Mouse (Mus musculus): Measurements from ENCODE around the gene Thpo. TPM values are rescaled to one million over a fixed set of nuclear protein-coding genes. Genes with fewer than 3 reads are reported as not detected.

The Thpo gene
- polyA plus RNA-seq, 1 experiment from 2014 or later = 0.24 TPM

DNA sequence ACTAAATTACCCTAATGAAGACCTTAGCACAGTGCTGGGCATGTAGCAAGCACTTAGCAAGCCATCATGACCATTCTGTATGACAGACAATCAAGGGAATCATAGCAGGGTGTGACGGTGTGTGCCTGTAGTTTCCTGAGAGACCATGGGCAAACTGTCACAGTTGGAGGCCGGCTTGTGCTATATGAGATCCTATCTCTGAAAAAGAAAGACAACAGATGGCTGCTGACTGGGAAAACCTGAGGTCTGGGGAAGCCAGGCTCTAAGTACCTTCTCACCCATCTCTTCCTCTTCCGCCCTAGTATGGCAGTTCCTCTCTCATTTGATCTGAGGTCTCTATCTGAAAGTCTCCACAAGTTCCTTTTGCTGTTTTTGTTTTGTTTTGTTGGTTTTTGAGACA, 28.5 kb downstream of the Thpo start:
- H3K4me2 ChIP-seq (ENCODE audit: low read depth, low read length, severe bottlenecking) = no peak overlapping the region
- H3K36me3 ChIP-seq (ENCODE audit: control insufficient read depth, insufficient read depth, low read length) = no peaks in the 10 kb centered on the region; the same call in 1 of the 2 replicates
- no peak overlapping the region for H3K9ac ChIP-seq (ENCODE audit: low read length)
- ATAC-seq (replicated peaks; ENCODE audit: low FRiP score) = no peak
- 90% methylated on average over 3 of the region's 3 CpGs for WGBS
- DNase-seq (ENCODE audit: low spot score) = no peak
- H3K4me1 ChIP-seq (replicated peaks; ENCODE audit: control insufficient read depth, insufficient read depth, low read length) = peaks cover 17% of the 10 kb centered on the region
- H3K4me3 ChIP-seq (ENCODE audit: low read depth, low read length) = no peak overlapping the region
- no peak overlapping the region for H3K27ac ChIP-seq (ENCODE audit: low read depth, low read length)
- H3K9me3 ChIP-seq (ENCODE audit: control insufficient read depth, low read length) = no peaks in the 10 kb centered on the region
- no peaks in the 10 kb centered on the region for H3K27me3 ChIP-seq (ENCODE audit: control insufficient read depth, insufficient read depth, low read length)

DNA sequence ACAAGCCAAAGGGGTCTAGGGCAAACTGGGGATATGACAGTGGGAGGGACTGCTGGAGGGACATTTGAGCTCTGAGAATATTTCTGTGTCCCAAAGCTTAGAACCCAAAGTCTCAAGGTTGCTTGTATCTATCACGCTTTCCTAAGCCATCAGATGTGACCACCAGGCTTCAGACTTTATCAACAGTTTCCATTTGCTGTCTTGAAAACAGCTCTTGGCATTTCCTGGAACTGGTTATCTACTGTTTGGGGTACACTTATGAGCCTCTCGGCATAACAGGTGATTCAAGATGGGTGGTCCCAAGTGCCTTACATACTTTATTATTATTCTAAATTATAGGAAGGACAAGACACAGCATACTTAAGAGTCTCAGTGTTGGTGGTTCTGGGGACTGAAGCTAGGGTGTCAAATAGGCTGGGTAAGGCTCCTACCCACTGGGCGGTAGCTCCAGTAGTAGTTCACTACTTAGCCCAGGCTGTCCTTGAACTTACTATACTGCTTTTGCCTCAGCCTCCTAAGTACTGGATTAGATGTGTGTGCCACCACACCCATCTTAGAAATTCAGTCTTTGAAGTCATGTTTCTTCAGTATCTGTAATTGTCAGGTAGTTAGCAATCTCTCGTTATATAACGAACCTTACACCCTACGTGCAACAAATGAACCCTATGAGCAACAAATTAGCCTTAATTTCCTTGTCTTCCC, 30.5 kb downstream of the Thpo start:
- H3K27ac ChIP-seq (ENCODE audit: low read depth, low read length) = no peak overlapping the region
- H3K4me2 ChIP-seq (ENCODE audit: low read depth, low read length, severe bottlenecking) = no peak overlapping the region
- DNase-seq (ENCODE audit: low spot score) = no peak
- H3K9me3 ChIP-seq (ENCODE audit: control insufficient read depth, low read length) = no peaks in the 10 kb centered on the region
- no peak for ATAC-seq (replicated peaks; ENCODE audit: low FRiP score)
- no peaks in the 10 kb centered on the region; the same call in 1 of the 2 replicates for H3K36me3 ChIP-seq (ENCODE audit: control insufficient read depth, insufficient read depth, low read length)
- no peak overlapping the region for H3K9ac ChIP-seq (ENCODE audit: low read length)
- H3K4me1 ChIP-seq (replicated peaks; ENCODE audit: control insufficient read depth, insufficient read depth, low read length) = peaks cover 17% of the 10 kb centered on the region
- 90% methylated on average over 6 of the region's 6 CpGs for WGBS
- no peak overlapping the region for H3K4me3 ChIP-seq (ENCODE audit: low read depth, low read length)
- H3K27me3 ChIP-seq (ENCODE audit: control insufficient read depth, insufficient read depth, low read length) = no peaks in the 10 kb centered on the region

DNA sequence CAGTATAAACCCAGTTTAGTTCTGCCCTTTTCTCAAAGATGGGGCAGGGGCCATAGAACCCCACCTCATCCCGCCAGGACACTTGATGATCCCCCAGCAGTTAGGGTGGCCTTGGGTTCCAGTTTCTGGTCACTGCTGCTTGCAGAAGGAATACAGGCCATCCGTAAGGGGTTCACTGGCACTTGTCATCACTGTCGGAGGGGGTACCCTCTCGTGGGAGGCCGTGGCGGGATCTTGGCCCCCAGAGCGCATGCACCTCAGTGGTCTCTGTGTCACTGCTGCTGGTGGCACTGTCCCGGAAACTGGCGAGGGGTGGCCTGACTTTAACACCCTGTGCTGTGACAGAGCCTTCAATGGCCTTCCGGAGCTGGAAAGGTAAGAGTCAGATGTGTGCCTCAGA, 31.2 kb downstream of the Thpo start:
- no peak overlapping the region for H3K4me3 ChIP-seq (ENCODE audit: low read depth, low read length)
- no peaks in the 10 kb centered on the region for H3K9me3 ChIP-seq (ENCODE audit: control insufficient read depth, low read length)
- H3K4me1 ChIP-seq (replicated peaks; ENCODE audit: control insufficient read depth, insufficient read depth, low read length) = peaks cover 17% of the 10 kb centered on the region
- H3K27me3 ChIP-seq (ENCODE audit: control insufficient read depth, insufficient read depth, low read length) = no peaks in the 10 kb centered on the region
- no peaks in the 10 kb centered on the region; the same call in 1 of the 2 replicates for H3K36me3 ChIP-seq (ENCODE audit: control insufficient read depth, insufficient read depth, low read length)
- no peak for DNase-seq (ENCODE audit: low spot score)
- H3K4me2 ChIP-seq (ENCODE audit: low read depth, low read length, severe bottlenecking) = no peak overlapping the region
- H3K9ac ChIP-seq (ENCODE audit: low read length) = no peak overlapping the region
- no peak for ATAC-seq (replicated peaks; ENCODE audit: low FRiP score)
- H3K27ac ChIP-seq (ENCODE audit: low read depth, low read length) = no peak overlapping the region
- 94% methylated on average over 10 of the region's 10 CpGs for WGBS

DNA sequence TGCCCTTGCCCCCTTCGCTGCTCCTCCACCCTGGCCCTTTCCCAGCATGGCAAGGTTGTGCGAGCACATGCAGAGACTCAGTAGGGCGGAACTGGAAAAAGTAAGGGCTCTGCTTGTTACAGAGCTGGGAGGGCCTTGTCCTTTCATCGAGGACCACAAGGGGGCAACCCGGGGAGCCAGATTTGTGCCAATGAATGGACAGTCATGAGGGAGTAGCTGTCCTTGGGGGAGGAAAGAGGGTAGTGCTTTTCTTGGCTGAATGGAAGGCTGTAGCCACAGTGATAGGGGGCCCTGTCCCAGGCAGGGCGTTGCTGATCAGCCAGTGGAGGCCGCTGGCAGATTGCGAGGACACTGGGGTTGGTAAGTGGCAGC, 31.8 kb downstream of the Thpo start:
- Histone ChIP-seq H3K36me3 (ENCODE audit: control insufficient read depth, insufficient read depth, low read length) (no peaks in the 10 kb centered on the region; the same call in 1 of the 2 replicates), H3K27me3 (ENCODE audit: control insufficient read depth, insufficient read depth, low read length) (no peaks in the 10 kb centered on the region), H3K9ac (ENCODE audit: low read length) (peak overlapping the region; percentile 42), H3K4me3 (ENCODE audit: low read depth, low read length) (no peak overlapping the region), H3K9me3 (ENCODE audit: control insufficient read depth, low read length) (no peaks in the 10 kb centered on the region), H3K27ac (ENCODE audit: low read depth, low read length) (peak overlapping the region; percentile 62), H3K4me1 (replicated peaks; ENCODE audit: control insufficient read depth, insufficient read depth, low read length) (peaks cover 17% of the 10 kb centered on the region), H3K4me2 (ENCODE audit: low read depth, low read length, severe bottlenecking) (0 out of 2 replicates have a peak overlapping the region, but pooled peaks have one; percentile 11)
- 6% methylated on average over 8 of the region's 8 CpGs for WGBS
- ATAC-seq (replicated peaks; ENCODE audit: low FRiP score) (peak; percentile 63), DNase-seq (ENCODE audit: low spot score) (peak; percentile 85)

DNA sequence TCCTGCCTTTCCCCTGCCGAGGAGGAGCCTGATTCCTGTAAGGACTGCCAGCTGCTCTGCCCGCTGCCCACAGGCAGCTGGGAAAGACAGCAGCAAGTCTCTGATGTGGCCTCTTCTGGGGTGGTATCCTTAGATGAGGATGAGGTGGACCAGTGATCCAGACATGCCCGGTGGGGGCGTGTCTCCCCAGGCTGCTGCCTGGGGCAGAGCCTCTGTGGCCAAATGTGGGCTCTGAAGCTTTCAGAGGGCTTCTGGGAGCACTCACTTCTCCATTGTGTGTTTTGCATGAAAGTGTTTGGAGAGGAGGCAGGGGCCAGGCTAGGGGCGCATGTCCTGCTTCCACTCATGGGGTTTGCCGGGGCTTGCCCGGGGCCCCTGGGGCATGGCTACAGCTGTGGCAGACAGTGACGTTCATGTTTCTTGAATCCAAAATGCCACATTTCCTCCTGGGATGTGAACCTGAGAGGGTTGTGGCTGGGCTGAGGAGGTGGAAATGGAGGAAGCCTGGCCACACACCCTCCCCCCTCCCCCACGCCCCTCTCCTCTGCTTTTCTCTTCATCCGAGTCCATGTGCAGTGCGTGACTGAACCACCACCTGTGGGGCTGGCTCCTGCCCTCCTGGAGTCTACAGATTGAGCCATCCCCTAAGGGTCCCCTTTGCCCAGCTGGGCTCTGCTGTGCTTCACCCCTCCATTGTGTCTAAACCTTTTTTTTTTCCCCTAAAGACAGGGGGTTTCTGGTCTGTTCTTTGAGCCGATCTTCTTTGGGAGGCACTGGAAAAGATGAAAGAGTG, 32.4 kb downstream of the Thpo start:
- ATAC-seq (replicated peaks; ENCODE audit: low FRiP score) (peak; percentile 42), DNase-seq (ENCODE audit: low spot score) (peak; percentile 67)
- H3K9me3 ChIP-seq (ENCODE audit: control insufficient read depth, low read length) = no peaks in the 10 kb centered on the region
- peak overlapping the region; percentile 42 for H3K9ac ChIP-seq (ENCODE audit: low read length)
- WGBS = 13% methylated on average over 12 of the region's 12 CpGs
- H3K27ac ChIP-seq (ENCODE audit: low read depth, low read length) = peak overlapping the region; percentile 62
- no peaks in the 10 kb centered on the region for H3K27me3 ChIP-seq (ENCODE audit: control insufficient read depth, insufficient read depth, low read length)
- H3K4me2 ChIP-seq (ENCODE audit: low read depth, low read length, severe bottlenecking) = peak overlapping the region; percentile 11; the same call in 1 of the 2 replicates
- H3K4me1 ChIP-seq (replicated peaks; ENCODE audit: control insufficient read depth, insufficient read depth, low read length) = peaks cover 17% of the 10 kb centered on the region
- no peaks in the 10 kb centered on the region; the same call in 1 of the 2 replicates for H3K36me3 ChIP-seq (ENCODE audit: control insufficient read depth, insufficient read depth, low read length)
- H3K4me3 ChIP-seq (ENCODE audit: low read depth, low read length) = 0 out of 2 replicates have a peak overlapping the region, but pooled peaks have one; percentile 3

DNA sequence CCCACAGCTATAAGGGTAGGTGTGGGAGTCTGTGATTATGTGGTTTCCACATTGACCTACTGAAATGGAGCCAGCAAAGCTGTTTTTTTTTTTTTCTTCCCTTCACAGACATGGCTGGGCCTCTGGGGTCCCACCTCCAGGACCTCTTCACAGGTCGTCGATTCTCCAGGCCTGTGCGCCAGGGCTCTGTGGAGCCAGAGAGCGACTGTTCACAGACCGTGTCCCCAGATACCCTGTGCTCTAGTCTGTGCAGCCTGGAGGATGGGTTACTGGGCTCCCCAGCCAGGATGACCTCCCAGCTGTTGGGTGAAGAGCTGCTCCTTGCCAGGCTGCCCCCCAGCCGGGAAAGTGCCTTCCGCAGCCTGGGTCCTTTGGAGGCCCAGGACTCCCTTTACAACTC, 33.0 kb downstream of the Thpo start:
- Histone ChIP-seq H3K27ac (ENCODE audit: low read depth, low read length) (peak overlapping the region; percentile 62), H3K4me3 (ENCODE audit: low read depth, low read length) (0 out of 2 replicates have a peak overlapping the region, but pooled peaks have one; percentile 3), H3K4me1 (replicated peaks; ENCODE audit: control insufficient read depth, insufficient read depth, low read length) (peaks cover 20% of the 10 kb centered on the region), H3K36me3 (ENCODE audit: control insufficient read depth, insufficient read depth, low read length) (no peaks in the 10 kb centered on the region; the same call in 1 of the 2 replicates), H3K27me3 (ENCODE audit: control insufficient read depth, insufficient read depth, low read length) (no peaks in the 10 kb centered on the region), H3K9me3 (ENCODE audit: control insufficient read depth, low read length) (no peaks in the 10 kb centered on the region), H3K4me2 (ENCODE audit: low read depth, low read length, severe bottlenecking) (no peak overlapping the region), H3K9ac (ENCODE audit: low read length) (peak overlapping the region; percentile 42)
- no peak for DNase-seq (ENCODE audit: low spot score)
- ATAC-seq (replicated peaks; ENCODE audit: low FRiP score) = 0 out of 2 replicates have a peak, but pooled peaks have one; percentile 34
- WGBS = 46% methylated on average over 7 of the region's 7 CpGs

DNA sequence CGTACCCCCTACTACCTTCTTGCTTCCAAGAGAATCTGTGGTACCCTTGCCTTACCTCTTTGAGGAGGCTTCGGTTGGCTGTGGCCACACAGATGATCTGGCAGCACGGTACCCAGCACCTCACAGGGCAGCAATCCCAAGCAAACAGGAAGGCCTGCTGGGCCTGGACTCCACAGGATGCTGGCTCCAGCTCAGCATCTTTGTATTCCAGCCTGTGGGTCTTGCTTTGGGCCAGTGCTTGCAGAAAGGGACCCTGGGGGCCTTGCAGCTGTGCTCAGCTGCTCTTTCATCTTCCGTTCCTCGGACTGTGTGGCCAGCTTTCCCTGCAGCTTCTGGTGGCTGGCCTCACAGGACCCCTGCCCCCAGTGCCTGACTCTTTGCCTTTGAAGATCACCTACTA, 34.3 kb downstream of the Thpo start:
- Histone ChIP-seq H3K9me3 (ENCODE audit: control insufficient read depth, low read length) (no peaks in the 10 kb centered on the region), H3K27me3 (ENCODE audit: control insufficient read depth, insufficient read depth, low read length) (no peaks in the 10 kb centered on the region), H3K36me3 (ENCODE audit: control insufficient read depth, insufficient read depth, low read length) (no peaks in the 10 kb centered on the region; the same call in 1 of the 2 replicates), H3K4me1 (replicated peaks; ENCODE audit: control insufficient read depth, insufficient read depth, low read length) (peaks cover 26% of the 10 kb centered on the region), H3K27ac (ENCODE audit: low read depth, low read length) (no peak overlapping the region), H3K4me3 (ENCODE audit: low read depth, low read length) (no peak overlapping the region), H3K4me2 (ENCODE audit: low read depth, low read length, severe bottlenecking) (no peak overlapping the region), H3K9ac (ENCODE audit: low read length) (no peak overlapping the region)
- DNase-seq (ENCODE audit: low spot score) (no peak), ATAC-seq (replicated peaks; ENCODE audit: low FRiP score) (no peak)
- WGBS = 31% methylated on average over 5 of the region's 5 CpGs

DNA sequence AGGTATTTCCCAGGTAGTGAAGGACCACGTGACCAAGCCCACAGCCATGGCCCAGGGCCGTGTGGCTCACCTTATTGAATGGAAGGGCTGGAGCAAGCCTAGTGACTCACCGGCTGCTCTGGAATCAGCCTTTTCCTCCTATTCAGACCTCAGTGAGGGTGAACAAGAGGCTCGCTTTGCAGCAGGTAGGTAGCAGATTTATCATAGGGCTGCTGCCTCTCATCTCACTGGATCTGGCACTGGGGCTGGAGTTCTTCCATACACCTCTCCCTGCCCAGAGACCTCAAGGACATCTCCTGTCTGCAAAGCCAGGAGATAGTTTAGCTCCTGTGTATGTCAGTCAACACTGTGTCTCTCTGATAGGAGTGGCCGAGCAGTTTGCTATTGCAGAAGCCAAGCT, 35.0 kb downstream of the Thpo start:
- no peak overlapping the region for H3K4me2 ChIP-seq (ENCODE audit: low read depth, low read length, severe bottlenecking)
- H3K9ac ChIP-seq (ENCODE audit: low read length) = no peak overlapping the region
- no peak overlapping the region for H3K4me3 ChIP-seq (ENCODE audit: low read depth, low read length)
- H3K36me3 ChIP-seq (ENCODE audit: control insufficient read depth, insufficient read depth, low read length) = no peaks in the 10 kb centered on the region; the same call in 1 of the 2 replicates
- DNase-seq (ENCODE audit: low spot score) (no peak), ATAC-seq (replicated peaks; ENCODE audit: low FRiP score) (no peak)
- 78% methylated on average over 5 of the region's 5 CpGs for WGBS
- H3K27ac ChIP-seq (ENCODE audit: low read depth, low read length) = no peak overlapping the region
- peaks cover 25% of the 10 kb centered on the region for H3K4me1 ChIP-seq (replicated peaks; ENCODE audit: control insufficient read depth, insufficient read depth, low read length)
- H3K9me3 ChIP-seq (ENCODE audit: control insufficient read depth, low read length) = no peaks in the 10 kb centered on the region
- H3K27me3 ChIP-seq (ENCODE audit: control insufficient read depth, insufficient read depth, low read length) = no peaks in the 10 kb centered on the region

Data from forebrain, embryonic 11.5 days (tissue).